Mouse (Mus musculus): Measurements from ENCODE around the gene Olfr324.

DNA sequence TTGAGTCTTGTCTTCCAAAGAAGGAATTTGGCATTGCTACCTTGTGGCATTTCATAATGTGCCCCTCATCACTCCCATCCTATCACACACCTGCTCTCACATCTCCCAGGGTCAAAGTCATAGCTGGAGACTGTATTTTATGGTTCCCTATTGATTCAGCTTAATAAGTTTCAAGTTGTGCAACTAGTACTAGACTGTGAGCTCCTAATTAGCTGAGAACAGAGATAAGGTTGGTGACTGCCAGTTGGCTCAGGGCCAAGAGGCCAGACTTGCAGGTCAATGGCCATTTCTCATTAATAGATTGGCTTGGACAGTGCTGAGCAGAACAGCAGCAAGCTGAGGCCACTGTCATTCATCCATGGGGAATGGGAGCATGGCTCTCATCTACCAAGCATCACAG, 19.6 kb downstream of the Olfr324 start:
- TF ChIP-seq MYB (IDR thresholded peaks at IDR 0.05; ENCODE audit: low read depth, low read length) (no peak), POLR2A (IDR thresholded peaks at IDR 0.05; ENCODE audit: control insufficient read depth in 1 of 2, insufficient read depth in 1 of 2, low read depth in 1 of 2, low read length in 2 of 2, poor library complexity in 1 of 2) (no peak), CTCF (IDR thresholded peaks at IDR 0.05 in 2 of 3, conservative IDR thresholded peaks at IDR 0.05 in 1 of 3; ENCODE audit: control insufficient read depth in 1 of 3, insufficient read depth in 1 of 3, low read depth in 2 of 3, low read length in 3 of 3, poor library complexity in 1 of 3, severe bottlenecking in 1 of 3) (no peak), ZC3H11A (IDR thresholded peaks at IDR 0.05; ENCODE audit: low read depth, low read length) (no peak), TAL1 (IDR thresholded peaks at IDR 0.05; ENCODE audit: low read length) (no peak), GATA1 (IDR thresholded peaks at IDR 0.05; ENCODE audit: low read depth, low read length) (no peak)

Measured in MEL (cell line).